Mouse (Mus musculus) E14TG2a.4 (cell line): ENCODE measurements around the gene Neurog3.

Experiments
- CTCF ChIP-seq: conservative IDR thresholded peaks from 2 replicates; pipeline ENCODE4 v1.5.1; 2014; ENCODE audit warnings: low read length
- POU5F1 ChIP-seq: IDR thresholded peaks from 2 replicates; pipeline ENCODE4 v1.6.1; 2014; ENCODE audit warnings: low read length, borderline replicate concordance

GRCm38 (mm10) chr10:62094401-62094800 is 38.5 kb upstream of the Neurog3 start:
- TF ChIP-seq CTCF (no peak), POU5F1 (no peak)
